Mouse (Mus musculus) liver, adult (tissue): ENCODE measurements around the gene Entpd2.

ENCODE experiments used
- GATA4 ChIP-seq: IDR thresholded peaks from 2 replicates; pipeline ENCODE4 v1.6.1; 2014; ENCODE audit warnings: mild to moderate bottlenecking, low read length; ENCODE audit not compliant: insufficient replicate concordance

Gene Entpd2

DNA sequence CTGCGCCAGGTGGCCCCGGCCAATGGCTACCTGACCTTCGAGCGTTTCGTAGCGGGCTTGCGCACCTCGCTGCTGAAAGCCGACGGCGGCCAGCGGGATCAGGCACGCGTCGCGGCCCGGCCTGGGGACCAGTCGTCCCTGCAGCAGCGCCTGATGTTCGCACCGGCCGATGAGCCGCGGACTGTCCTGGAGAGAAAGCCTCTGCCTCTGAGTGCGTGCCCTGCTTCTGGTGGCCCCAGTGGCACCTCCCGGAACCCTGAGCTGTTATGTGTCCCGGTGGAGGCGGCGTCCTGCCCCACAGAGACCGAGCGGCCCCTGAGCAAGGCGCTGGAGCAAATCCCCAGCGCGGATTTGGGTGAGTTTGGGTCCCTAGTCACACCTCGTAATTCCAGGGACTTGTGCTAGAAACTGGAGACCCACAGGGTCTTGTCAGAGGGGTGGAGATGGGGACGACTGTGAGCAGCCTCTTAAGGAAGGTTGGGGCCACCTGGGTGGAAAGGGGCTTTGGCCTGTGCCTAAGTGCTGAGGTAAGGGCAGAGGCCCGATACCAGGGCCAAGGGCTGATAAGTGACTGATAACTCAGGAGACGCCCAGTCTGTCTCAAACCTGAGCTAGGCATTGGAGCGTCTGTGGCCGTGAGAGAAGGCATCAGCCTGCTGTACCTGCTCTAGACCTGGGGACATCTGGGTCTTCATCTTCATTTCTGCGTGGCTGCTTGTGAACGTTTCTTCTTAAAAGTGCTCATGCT, 22.9 kb upstream of the Entpd2 start:
- TF ChIP-seq GATA4: no peak

DNA sequence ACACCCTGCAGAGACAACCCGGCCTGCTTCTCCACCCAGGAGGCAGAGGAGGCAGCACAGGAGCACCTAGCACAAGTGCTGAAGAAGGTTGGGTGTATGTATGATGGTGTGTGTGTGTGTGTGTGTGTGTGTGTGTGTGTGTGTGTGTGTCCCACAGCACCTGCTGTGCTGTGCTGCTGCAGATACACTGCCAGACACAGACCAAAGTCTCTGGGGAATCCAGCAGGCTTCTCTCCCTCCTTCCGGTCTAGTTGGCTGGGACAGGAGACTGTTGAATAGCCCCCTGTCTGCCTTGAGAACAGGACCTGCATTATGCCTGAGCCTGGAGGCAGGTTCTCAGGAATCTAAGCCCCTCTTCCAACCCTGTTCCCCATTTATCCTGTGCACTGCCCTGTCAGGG, 22.2 kb upstream of the Entpd2 start:
- TF ChIP-seq GATA4: no peak

DNA sequence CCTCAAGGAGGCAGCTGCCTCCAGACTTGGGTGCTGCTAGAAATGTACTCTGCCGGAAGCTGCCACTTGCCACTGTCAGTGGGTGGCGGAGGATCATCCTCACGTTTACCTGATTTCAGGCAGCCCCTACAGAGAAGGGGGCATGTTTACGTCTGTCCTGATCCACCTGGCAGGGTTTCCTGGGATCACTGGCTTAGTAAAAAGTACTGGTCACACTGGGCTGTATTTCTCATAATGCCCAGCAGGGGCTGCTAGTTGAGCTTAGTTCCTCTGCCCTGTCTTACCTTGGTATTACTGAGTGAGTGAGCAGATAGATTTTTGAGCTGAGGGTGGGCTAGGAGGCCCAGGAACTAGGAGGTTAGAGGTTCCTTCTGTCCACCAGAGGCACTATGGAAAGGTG, 19.1 kb upstream of the Entpd2 start:
- TF ChIP-seq GATA4: no peak

DNA sequence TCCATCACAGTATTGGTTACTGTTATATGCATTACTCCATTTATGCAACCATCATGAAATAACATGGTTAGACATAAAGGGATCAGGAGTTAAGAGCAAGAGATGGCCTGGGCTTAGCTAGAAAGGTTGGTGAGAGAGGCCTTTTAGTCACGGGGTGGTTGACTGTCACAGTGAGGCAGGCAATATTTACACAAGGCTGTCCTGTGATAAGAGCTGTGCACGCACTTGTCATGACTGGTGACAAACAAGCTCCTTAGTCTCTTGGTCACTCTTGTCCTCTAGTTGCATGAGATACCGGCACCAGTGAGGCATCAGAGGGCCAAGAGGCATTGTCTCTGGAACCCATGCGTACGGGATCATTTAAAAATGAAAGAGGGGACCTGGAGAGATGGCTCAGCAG, 11.2 kb upstream of the Entpd2 start:
- no peak for TF ChIP-seq GATA4

DNA sequence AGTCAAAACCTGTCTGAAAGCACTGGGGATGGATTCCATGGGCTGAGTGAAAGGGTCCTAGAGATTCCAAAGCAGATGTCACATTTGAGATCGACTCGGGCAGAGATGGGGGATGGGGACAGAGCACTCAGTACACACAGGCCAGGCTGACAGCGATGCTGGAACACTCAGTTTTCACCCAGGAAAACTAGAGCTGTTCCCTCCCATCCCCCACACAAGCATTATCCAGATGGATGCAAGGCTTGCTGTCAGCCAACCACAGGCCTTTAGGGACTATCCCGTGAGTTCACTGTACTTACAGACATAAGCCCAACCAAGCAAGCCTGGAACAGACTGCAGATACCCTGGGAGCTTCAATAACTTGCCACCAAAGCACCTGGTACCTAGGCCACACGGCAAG, 4.4 kb upstream of the Entpd2 start:
- TF ChIP-seq GATA4: no peak

DNA sequence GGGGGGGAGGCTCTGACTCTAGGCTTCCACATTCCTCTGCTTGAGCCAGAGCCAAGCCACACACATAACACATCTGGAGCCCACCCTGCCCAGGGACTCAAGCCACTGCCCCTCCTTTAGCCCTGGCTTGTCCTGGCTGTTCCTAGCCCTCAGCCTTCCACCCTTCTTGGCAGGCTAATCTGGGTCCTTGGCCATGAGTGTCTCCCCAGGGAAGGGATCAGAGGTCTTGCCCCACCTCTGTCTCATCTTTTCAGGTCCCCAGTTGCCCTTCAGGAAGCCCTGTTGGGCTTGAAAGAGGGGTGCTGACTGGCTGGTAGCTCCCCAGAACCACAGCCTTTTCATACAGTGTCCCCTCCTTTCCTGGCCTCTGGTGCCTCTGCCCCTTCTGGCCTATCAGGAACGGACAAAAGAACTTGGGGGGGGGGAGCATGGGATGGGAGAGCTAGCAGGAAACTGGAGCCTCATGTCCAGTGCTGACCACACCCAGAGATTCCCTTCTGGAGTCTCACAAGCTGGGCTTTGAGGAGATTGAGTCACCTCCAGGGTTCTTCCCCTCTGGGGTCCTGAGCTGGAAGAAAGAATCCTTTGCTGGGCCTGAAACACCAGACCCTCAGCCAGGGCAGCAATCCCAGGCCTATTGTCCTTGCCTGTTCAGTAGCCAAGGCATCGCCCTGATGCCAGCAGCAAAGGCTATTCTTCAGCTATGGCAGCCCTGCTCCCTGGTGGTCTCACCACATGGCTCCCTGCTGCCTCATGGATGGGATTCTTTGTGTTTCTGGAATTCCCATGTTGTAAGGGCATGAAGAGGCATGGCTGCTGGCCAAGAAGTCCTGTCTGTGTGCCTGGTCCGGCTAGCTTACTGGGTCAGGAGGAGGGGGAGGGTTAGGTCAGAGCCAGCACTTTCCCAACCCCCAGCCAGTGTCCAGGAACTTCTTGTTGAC, 1.1 kb upstream of the Entpd2 start:
- no peak for TF ChIP-seq GATA4

DNA sequence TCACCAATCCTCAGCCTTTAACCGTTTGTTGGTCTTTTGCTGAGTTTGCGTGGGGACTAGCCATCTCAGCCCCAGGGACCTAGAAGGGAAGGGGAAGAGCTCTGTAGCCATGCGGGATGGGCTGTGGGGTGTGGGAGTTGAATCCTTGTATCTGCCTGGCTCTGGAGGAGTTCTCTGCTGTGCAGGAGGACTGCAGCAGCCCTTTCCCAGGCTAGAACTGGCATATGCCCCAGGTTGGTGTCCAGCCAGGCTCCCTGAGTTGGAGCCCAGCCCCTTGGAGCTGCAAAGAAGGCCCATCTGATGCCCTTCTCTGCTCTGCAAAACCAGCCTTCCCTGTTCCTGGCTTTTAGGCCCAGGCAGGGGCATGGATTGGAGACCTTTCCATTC, 916 bp downstream of the Entpd2 start:
- no peak for TF ChIP-seq GATA4

DNA sequence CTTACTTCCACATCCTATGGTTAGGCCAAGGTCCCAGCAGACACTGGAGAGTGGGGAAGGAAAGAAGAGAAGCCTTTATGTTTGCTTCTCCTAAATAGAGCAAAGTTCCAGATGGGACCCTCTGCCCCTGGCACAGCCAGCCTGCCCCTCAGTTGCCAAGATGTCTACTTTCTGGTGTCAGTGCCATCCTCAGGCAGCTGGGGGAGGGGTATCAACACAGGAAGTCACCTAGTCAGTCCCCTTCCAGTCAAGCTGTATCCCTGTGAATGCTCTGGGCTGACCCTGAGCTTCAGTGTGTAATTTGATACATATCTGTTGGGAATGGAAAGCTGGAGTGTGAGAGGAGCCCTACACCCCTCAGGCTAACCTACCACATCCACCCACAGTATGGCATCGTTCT, 1.3 kb downstream of the Entpd2 start:
- no peak for TF ChIP-seq GATA4

DNA sequence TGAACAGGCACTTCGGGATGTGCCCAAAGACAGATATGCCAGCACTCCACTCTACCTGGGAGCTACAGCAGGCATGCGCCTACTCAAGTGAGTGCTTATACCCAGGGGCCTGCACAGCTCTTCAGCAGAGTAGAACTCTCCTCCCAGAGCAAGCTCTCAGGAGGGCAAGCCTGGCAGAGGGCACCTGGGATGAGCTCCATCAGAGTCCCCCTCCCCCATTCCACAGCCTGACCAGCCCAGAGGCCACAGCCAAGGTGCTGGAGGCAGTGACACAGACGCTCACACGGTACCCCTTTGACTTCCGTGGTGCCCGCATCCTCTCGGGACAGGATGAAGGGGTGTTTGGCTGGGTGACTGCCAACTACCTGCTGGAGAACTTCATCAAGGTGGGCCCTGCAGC, 2.4 kb downstream of the Entpd2 start:
- TF ChIP-seq GATA4: no peak

DNA sequence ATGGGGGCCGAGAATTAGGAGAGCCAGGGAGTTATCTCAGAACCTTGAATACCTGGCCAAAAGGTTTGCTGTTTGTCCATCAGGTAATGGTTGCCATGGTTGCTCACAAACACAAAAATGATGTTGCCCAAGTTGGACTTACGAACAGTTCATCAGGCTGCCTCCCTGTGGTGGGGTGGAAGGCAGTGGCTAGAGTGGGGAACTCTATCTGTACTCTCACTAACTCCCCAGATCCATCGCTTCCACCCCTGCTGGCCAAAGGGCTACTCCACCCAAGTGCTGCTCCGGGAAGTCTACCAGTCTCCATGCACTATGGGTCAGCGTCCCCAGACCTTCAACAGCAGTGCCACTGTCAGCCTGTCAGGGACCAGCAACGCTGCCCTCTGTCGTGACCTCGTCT, 3.4 kb downstream of the Entpd2 start, which contains the start of gene Npdc1:
Npdc1 (plus strand) TSS at position 301 of the 400 bp plus-strand sequence.
- TF ChIP-seq GATA4: no peak

DNA sequence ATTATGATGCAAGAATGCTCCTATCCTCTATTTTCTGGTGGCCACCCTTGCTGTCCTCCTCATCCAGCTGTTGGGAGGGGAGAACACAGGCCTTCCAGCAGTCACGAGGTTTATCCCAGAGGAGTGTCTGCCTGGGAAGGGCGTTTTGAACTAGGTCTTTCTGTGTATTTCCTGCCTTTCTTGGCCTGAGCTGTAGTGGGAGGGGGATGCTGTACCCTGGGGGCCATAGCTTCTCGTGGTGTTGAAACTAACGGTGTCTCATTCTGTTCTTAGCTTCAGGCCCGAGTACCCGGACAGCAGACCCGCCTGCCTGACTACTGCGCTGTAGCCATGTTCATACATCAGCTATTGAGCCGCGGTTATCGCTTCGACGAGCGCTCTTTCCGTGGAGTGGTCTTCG, 4.6 kb downstream of the Entpd2 start:
- no peak for TF ChIP-seq GATA4

DNA sequence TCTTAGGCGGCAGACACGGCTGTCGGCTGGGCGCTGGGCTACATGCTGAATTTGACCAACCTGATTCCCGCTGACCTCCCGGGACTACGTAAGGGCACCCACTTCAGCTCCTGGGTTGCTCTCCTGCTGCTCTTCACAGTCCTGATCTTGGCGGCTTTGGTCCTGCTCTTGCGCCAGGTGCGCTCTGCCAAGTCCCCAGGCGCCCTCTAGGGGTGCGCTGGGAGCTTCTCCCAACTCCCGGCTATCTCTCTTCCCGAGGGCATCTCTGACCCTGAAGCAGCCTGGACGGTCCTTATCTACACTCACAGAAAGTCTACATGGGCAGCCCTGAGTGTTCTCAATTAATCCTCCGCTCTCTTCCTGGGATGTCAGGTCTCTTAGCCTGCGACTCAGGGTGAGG, 5.1 kb downstream of the Entpd2 start:
- no peak for TF ChIP-seq GATA4

DNA sequence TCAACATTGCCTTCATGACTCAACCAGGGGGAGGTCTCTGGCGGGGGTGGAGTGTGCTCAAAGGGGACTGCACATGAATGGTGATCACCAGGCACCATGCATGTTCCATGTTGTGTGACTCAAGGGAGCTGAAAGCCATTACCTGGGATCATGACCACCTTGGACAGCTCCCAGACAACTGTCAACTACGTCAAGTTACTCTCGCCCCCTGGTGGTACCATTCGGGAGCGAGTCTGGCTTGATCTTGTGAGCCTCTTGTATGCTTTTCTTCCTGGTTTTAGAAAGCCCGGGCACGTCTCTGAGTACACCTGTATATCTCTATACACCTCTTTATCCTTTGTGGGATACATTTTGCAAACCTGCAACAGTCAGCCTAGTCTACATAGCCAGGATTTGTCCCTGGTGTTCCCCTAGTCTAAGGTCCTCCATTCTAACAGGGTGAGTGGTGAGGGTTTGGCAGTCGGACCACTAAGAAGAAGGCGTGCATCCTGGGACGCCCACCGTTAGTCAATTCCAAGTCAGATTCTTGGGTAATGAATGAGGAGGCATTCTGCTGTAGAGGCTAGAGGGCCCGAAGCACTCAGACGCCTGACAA, 6.8 kb downstream of the Entpd2 start:
- TF ChIP-seq GATA4: no peak

DNA sequence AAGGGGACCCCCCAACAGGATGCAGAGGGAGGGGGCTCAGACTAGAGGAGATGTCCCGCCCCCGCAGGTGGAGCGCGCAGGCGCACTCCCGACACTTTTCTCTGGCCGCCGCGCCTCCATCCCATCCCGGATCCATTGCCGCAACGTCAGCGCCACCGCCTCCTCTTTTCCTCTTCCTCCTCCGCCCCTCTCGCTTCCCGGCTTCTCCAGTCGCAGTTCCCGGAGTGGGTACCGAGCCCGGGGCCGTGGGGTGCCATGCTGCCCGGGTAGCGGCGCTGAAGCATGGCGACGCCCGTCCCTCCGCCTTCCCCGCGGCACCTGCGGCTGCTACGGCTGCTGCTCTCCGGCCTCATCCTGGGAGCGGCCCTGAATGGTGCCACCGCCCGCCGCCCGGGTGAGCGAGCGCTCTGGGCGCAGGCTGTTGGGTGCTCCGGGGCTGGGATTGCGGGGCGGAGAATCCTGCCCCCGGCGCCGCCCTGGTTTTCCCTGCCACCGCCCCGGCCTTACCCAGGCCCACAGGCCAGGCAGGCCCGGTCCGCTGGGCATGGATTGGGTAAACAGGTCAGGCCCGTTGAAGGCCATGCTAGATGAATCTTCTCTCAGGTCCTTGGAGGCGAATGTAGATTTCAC, 7.4 kb downstream of the Entpd2 start:
- no peak for TF ChIP-seq GATA4

DNA sequence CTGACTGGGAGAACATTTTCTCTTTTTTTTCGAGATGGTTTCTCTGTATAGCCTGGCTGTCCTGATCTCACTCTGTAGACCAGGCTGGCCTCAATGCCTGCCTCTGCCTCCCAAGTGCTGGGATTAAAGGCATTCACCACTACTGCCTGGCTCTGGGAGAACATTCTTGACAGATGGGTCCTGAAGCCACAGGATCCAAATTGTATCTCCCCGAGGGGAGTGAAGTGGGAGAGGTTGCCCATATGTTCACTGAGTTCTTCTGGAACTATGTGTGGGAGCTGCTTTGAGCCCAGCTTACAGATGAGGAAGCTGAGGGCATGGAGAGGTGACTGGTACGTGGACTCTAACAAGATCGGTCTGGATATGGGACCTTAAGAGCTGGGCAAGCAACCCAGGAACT, 8.3 kb downstream of the Entpd2 start:
- TF ChIP-seq GATA4: no peak
